Mouse (Mus musculus) small intestine, adult 2 months (tissue): ENCODE measurements around the gene Gpr35.

Experiments
- CTCF ChIP-seq: fragments of 200-500 bp; IDR thresholded peaks from 2 replicates; pipeline ENCODE4 v1.5.1; 2012; ENCODE audit warnings: low read depth, mild to moderate bottlenecking, control low read depth, inconsistent platforms, low read length, moderate library complexity, mixed read lengths; ENCODE audit not compliant: insufficient replicate concordance, insufficient read length; ENCODE audit errors: extremely low read depth
- POLR2A ChIP-seq: fragments of 200-500 bp; IDR thresholded peaks from 2 replicates; pipeline ENCODE4 v1.6.1; 2012; ENCODE audit warnings: low read depth, mild to moderate bottlenecking, control low read depth, inconsistent platforms, low read length, moderate library complexity

DNA sequence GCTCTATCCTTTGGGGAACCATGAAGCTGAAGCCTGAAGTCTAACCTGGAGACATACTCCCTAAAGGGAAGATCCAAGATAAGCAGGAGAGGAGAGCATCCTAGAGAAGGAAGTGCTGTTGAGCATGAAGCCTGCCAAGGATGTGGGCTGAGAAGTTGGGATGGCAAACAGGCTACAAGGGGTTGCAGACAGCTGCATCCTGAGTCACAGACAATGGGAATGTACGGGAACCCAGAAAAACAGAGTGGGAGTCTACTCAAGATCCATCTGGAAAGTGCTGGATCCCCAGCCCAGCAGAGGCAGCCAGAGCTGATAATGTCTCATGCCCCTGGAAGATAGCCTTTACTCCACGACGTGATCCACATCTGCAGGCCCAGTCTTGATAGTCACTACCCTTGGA lies 80.5 kb downstream of the Gpr35 start:
- TF ChIP-seq CTCF (no peak), POLR2A (no peak)
